Mouse (Mus musculus) ES-E14 (cell line): ENCODE data around the gene Sox14. TPM values are rescaled to one million over a fixed set of nuclear protein-coding genes. Genes with fewer than 3 reads are reported as not detected.

Experiments used
- DNase-seq: peaks from one replicate; pipeline ENCODE4 v3.0.0-alpha.2; 2013; ENCODE audit warnings: low read depth, low spot score
- H3K27ac ChIP-seq: 2 replicates; pipeline ENCODE4 v1.5.1; 2012; ENCODE audit warnings: low read depth, mild to moderate bottlenecking, low read length, moderate library complexity, mixed read lengths; ENCODE audit not compliant: poor library complexity, insufficient read depth, severe bottlenecking
- H3K36me3 ChIP-seq: 2 replicates; pipeline ENCODE4 v1.6.1; 2012; ENCODE audit warnings: mild to moderate bottlenecking, low read length, moderate library complexity, mixed read lengths; ENCODE audit not compliant: control insufficient read depth, poor library complexity, insufficient read depth, severe bottlenecking
- H3K4me1 ChIP-seq, 2 experiments: fragments of 150-350 bp in 1 of 2; sonication (generic) in 1 of 2; 2 replicates each; pipeline ENCODE4 v1.6.1; 2012; ENCODE audit warnings: low read length in 2 of 2, mild to moderate bottlenecking in 1 of 2, mixed read lengths in 1 of 2; ENCODE audit not compliant: control insufficient read depth in 2 of 2, insufficient read depth in 2 of 2, poor library complexity in 1 of 2
- H3K4me3 ChIP-seq, 2 experiments: fragments of 150-350 bp in 1 of 2; sonication (generic) in 1 of 2; 2 replicates each; pipeline ENCODE4 v1.5.1; 2012; ENCODE audit warnings: low read length in 2 of 2, low read depth in 1 of 2, mild to moderate bottlenecking in 1 of 2, mixed read lengths in 1 of 2; ENCODE audit not compliant: insufficient read depth in 1 of 2, poor library complexity in 1 of 2, severe bottlenecking in 1 of 2
- H3K9ac ChIP-seq: 2 replicates; pipeline ENCODE4 v1.6.1; 2012; ENCODE audit warnings: low read depth, mild to moderate bottlenecking, low read length, mixed read lengths; ENCODE audit not compliant: poor library complexity, insufficient read depth, severe bottlenecking
- H3K9me3 ChIP-seq: fragments of 150-350 bp; sonication (generic); 2 replicates; pipeline ENCODE4 v1.6.1; 2012; ENCODE audit warnings: low read depth, mild to moderate bottlenecking, low read length; ENCODE audit not compliant: control insufficient read depth, insufficient read depth
- CHD2 ChIP-seq: IDR thresholded peaks from 2 replicates; pipeline ENCODE4 v1.6.1; 2014; ENCODE audit warnings: mild to moderate bottlenecking, low read depth, low read length, inconsistent platforms
- HCFC1 ChIP-seq: IDR thresholded peaks from 2 replicates; pipeline ENCODE4 v1.6.1; 2012; ENCODE audit warnings: low read length, inconsistent platforms, borderline replicate concordance; ENCODE audit not compliant: insufficient read depth
- MAFK ChIP-seq: IDR thresholded peaks from 2 replicates; pipeline ENCODE4 v1.6.1; 2014; ENCODE audit warnings: mild to moderate bottlenecking, low read depth, low read length, inconsistent platforms; ENCODE audit not compliant: insufficient read depth
- ZC3H11A ChIP-seq: IDR thresholded peaks from 2 replicates; pipeline ENCODE4 v1.6.1; 2012; ENCODE audit warnings: low read depth, mild to moderate bottlenecking, inconsistent platforms, low read length, borderline replicate concordance
- ZNF384 ChIP-seq: IDR thresholded peaks from 2 replicates; pipeline ENCODE4 v1.6.1; 2012; ENCODE audit warnings: low read depth, low read length, inconsistent platforms
- in situ Hi-C, 2 experiments: fragments of 600-800 bp; cut with MboI; formaldehyde crosslinking; loops; one replicate each; pipeline ENCODE4 v1.15.1; 2025; ENCODE audit warnings: low sequenced_read_pairs in 2 of 2, inconsistent platforms in 1 of 2; ENCODE audit not compliant: unreplicated experiment in 2 of 2
- total RNA-seq: library from RNA; depleted of rRNA; stranded (reverse); fragments of 300-350 nt; gene quantifications from 2 replicates; pipeline ENCODE4 v1.2.3, GENCODE M21; 2012

Gene Sox14
- total RNA-seq, 1 experiment, result not detected

DNA sequence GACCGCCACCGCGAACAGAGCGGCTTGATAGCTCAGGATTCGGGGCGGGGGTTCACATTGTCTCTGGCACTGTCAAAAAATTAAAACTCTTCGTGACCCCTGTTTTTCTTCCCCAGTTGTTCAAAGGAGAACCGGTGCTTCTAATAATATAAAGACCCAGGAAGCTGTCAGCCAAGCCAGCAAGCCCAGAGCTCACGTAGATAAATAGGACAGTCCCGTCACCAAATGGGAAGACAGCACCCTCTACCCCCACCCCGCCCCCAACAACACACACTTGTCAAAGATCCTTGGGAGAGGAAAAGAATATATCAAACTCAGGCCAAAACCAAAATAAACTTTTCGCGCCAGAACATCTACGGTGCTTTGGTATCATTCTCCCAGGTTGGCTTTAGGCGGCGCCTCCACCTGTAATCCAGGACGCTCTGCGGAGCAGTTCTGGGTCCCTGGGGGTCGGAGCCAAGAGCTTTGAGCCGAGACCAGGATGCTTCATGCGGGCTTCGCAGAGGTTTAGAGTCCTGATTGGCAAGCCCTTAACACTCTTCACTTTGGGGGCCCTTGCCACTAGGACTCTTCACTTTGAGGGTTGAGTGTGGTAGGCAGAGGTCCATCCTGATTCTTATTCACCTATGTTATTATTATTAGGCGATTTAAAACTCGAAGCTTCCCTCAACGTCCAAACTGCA lies 544 bp upstream of the Sox14 start:
- in situ Hi-C loops, result loop anchor here in 1 of 2 experiments (10.0 kb wide), 1 partner anchor 922 kb away; the partner anchor contains the start of gene Foxl2
- no peak for DNase-seq
- Histone ChIP-seq H3K9me3 (no peaks in the 10 kb centered on the region), H3K4me1 (peaks cover 0 to 7% of the 10 kb centered on the region in 2 experiments; a peak in 1 of 4 replicates), H3K36me3 (no peaks in the 10 kb centered on the region), H3K4me3 (peak overlapping the region; percentile 25 to 43; a peak in 3 of 4 replicates), H3K9ac (no peak overlapping the region), H3K27ac (no peak overlapping the region)
- TF ChIP-seq CHD2, result no peak
- TF ChIP-seq MAFK, result no peak
- no peak for TF ChIP-seq ZNF384
- no peak for TF ChIP-seq HCFC1
- no peak for TF ChIP-seq ZC3H11A

DNA sequence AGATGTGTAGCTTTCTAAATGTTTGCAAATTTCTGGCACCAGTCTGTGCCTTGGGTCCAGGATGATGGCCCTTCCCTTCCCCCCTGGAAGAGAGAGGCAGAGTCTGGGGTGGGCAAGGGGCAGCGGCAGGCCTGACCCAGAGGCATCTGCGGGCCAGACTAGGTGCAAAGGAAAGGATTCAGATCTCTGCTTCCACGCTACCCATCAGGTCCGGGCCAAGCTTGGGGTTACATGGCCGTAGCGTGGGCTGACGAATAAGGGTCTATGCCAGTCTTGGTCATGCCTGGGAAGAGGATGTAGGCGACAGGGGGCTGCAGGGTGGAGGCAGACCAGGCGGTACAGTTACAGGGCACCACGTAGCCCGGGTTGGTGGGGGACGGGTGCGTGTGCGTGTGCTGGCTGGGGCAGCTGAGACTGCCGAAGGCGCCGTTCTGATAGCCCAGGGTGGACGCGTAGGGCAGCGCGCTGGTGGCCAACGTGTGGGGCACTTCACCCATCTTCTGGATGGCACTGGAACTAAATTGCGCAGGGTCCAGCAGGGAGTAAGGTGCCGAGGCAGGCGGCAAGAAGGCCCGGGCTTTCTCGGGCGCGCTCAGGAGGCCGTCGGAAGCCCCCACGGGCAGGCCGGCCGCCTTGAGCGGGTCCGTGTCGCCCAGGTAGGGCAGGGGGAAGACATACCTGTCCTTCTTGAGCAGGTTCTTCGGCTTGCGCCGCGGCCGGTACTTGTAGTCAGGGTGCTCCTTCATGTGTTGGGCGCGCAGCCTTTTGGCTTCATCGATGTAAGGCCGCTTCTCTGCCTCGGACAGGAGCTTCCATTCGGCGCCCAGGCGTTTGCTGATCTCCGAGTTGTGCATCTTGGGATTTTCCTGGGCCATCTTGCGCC lies 994 bp downstream of the Sox14 start:
- no peak for DNase-seq
- H3K27ac ChIP-seq, result no peak overlapping the region

DNA sequence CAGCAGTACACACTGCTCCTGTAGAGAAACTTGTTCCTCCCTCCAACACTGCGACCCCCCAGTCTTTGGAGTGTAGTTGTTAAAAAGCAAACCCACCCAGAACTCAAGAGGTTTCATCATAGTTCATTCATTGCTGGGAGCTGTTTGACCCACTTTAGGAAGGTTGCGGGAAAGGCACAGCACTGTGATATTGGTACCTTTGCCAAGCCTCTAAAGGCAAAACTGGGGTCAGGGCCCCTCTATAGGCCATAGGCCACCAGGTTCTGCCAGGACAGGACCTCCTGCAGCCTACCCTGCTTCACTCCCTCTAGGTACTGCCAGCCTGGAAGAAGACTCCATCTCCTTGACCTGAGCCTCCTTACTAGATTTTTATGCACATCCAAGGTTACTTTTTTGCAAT lies 2.2 kb downstream of the Sox14 start:
- in situ Hi-C loops, result loop anchor here (5.0 to 10.0 kb wide), 2 partner anchors 919 to 921 kb away; partner anchors contain the start of gene Foxl2 (in 1 of the 2)
- H3K4me1 ChIP-seq, result peaks cover 0 to 17% of the 10 kb centered on the region in 2 experiments; a peak in 2 of 4 replicates

More for the DNA sequence above, 994 bp downstream of the Sox14 start:
- no peak overlapping the region for H3K9ac ChIP-seq
- TF ChIP-seq ZC3H11A (no peak), CHD2 (no peak), HCFC1 (no peak), MAFK (no peak), ZNF384 (no peak)
- peaks cover 0 to 14% of the 10 kb centered on the region in 2 experiments; a peak in 1 of 4 replicates for H3K4me1 ChIP-seq
- H3K4me3 ChIP-seq, result peak overlapping the region; percentile 25 to 43; a peak in 2 of 4 replicates
- H3K9me3 ChIP-seq, result no peaks in the 10 kb centered on the region
- in situ Hi-C loops, result loop anchor here (5.0 to 10.0 kb wide), 2 partner anchors 920 to 923 kb away; partner anchors contain the start of gene Foxl2 (in 1 of the 2)
- H3K36me3 ChIP-seq, result no peaks in the 10 kb centered on the region

DNA sequence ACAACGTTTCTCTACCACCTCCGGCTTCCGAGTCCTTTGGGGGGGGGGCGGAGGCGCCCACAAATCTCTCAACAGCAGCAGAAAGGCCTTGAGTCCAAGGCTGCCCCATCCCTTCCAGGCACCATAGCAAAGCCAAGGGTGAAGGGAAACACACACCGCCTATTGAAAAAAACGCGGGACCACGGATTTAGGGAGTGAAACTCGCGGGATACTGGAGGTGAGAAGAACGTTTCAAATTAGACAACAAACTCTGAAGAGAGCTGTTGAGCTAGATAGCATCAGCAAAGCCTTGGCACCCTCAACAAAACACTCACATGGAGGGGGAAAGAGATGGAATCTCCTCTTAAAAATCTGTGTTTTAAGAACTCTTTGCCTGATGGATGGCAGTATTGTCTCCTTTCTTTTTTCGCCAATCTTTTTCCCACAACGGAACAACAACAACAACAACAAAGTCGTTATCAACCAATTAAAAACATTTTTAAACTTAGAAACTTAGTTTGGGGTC lies 2.8 kb downstream of the Sox14 start:
- no peak overlapping the region for H3K9ac ChIP-seq
- TF ChIP-seq ZNF384, result no peak
- no peak for TF ChIP-seq ZC3H11A
- no peak for TF ChIP-seq MAFK
- TF ChIP-seq HCFC1, result no peak
- TF ChIP-seq CHD2, result no peak
- in situ Hi-C loops, result loop anchor here (5.0 to 10.0 kb wide), 2 partner anchors 918 to 921 kb away; partner anchors contain the start of gene Foxl2 (in 1 of the 2)
- no peak for DNase-seq
- H3K27ac ChIP-seq, result no peak overlapping the region
- peaks cover 0 to 17% of the 10 kb centered on the region in 2 experiments; a peak in 2 of 4 replicates for H3K4me1 ChIP-seq
- H3K36me3 ChIP-seq, result no peaks in the 10 kb centered on the region
- no peaks in the 10 kb centered on the region for H3K9me3 ChIP-seq
- no peak overlapping the region for H3K4me3 ChIP-seq

More for the DNA sequence above, 2.2 kb downstream of the Sox14 start:
- TF ChIP-seq ZNF384 (no peak), MAFK (no peak), ZC3H11A (no peak), CHD2 (no peak), HCFC1 (no peak)
- no peak overlapping the region for H3K27ac ChIP-seq
- no peaks in the 10 kb centered on the region for H3K36me3 ChIP-seq
- no peak for DNase-seq
- no peak overlapping the region for H3K9ac ChIP-seq
- no peak overlapping the region for H3K4me3 ChIP-seq
- H3K9me3 ChIP-seq, result no peaks in the 10 kb centered on the region
